Mouse (Mus musculus) spleen, adult 12 weeks (tissue): ENCODE measurements around the gene Map3k4.

Experiments
- DNase-seq: peaks from one replicate; pipeline ENCODE4 v3.0.0; 2022; ENCODE audit warnings: low spot score

The Map3k4 gene

GRCm38 (mm10) chr17:12318663-12319201 lies at the start of gene Map3k4:
Gene Map3k4 (minus strand): TSS chr17:12318796.
- peak; percentile 83 for DNase-seq

DNA sequence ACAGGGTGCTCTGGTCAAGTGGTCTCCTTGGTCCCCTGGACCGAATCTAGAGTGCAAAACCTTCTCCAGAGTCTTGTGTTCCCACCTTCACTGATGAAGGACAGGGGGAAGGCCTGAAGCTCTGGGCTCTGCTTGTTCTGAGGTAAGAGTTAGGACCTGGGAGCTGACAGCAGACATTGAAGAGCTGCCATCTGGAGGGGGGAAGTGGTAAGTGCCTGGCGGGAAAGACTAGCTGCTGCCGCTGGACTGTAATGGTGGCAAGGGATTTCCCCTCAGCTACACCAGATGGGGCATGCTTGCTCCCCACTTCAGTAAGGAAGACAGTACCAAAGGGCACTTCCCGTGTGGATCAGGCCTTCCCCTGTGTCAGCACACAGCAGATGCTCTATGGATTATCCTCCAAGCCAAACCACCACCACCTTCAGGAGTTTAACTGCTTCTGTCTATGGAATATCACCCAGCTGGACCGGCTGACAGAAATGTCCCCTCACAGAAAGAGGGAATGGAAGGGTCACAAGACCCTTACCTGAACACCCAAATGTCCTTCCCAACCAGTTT lies 48.9 kb upstream of the Map3k4 start:
- DNase-seq = no peak

DNA sequence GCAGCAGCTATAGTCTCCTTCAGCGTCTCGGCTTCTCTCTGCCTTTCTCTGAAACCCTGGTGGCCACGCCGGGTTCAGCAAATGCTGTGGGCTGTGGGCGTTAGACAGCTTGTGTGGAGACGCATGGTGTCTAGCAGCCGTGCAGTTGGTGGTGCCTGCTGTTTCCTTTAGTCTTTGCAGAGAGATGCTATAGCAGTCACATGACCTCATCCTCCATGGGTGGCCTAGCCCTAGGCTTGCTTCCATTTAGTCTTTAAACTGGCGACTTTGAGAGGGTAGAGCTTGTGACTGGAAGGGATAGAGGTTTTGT lies 45.8 kb upstream of the Map3k4 start:
- no peak for DNase-seq

GRCm38 (mm10) chr17:12363601-12364425 lies 45.2 kb upstream of the Map3k4 start:
- no peak for DNase-seq

- DNase-seq = no peak
Measured at GRCm38 (mm10) chr17:12359876-12360275, 41.3 kb upstream of the Map3k4 start.

DNA sequence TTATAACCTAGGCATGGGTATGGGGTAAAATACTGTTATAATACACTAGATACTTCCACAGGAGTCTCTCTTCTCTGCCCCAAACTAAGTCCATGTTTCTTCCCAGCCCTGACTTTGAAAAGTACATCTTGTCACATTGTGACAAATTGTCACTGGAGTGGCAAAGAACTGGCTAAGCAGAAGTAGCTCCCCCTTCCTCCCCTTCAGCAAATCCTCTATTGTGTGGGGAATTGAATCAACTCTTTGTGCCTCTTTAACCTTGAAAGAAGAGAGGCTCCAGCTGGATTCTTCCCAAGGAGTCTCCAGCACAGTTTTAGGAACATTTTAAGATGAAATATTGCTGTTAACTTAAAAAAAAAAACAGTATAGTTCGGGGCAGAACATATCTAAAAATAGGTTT lies 34.2 kb upstream of the Map3k4 start:
- no peak for DNase-seq

- DNase-seq = no peak
Measured at GRCm38 (mm10) chr17:12351564-12351963, 33.0 kb upstream of the Map3k4 start.

- no peak for DNase-seq
Measured at GRCm38 (mm10) chr17:12347462-12347861, 28.9 kb upstream of the Map3k4 start.

DNA sequence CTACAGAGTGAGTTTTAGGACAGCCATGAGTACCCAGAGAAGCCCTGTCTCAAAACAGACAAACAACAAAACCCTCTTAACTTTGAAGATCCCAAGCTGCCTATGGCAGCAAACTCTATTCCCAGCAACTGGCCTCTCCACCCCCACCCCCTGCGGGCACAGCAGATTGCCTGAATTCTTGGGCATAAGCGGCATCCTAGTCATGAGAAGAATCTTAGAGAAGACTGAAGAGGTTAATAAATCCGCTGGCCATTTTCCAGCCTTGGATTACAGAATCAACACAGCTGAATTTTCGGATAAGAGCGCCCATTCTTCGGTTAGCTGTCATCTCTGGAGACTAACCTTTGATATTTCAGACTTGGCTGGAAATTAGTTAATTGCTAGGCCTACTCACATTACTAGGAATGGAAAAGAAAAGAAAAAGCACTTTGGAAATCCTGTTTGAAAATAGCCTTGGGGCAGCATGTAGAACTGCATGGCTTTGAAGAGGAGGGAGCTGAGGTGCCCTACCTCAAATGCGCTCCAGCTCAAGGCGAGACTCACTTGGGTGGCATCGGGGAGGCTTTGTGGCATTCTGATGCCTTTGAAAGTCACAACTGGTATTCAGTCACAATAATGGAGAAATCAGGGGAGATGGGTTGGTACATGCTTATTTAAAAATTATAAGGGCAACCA lies 25.2 kb upstream of the Map3k4 start:
- no peak for DNase-seq

DNA sequence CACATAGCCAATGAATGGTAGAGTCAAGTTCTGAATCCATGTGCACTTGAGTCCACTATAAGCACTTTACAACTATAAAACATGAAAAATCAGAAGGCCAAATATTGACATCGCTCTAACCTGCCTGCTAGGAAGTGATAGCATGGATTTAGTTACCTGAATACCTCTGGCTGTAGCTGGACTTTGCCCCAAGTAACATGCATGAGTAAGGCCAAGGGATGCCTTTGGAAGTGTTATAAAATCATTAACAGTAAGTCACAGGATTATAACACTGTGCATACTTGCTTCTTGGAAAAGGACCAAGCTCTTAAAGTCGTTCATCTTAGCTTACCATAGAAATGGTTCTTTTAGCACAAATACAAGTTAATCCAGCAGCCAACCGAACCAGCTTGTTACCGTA lies 18.6 kb upstream of the Map3k4 start:
- no peak for DNase-seq

DNA sequence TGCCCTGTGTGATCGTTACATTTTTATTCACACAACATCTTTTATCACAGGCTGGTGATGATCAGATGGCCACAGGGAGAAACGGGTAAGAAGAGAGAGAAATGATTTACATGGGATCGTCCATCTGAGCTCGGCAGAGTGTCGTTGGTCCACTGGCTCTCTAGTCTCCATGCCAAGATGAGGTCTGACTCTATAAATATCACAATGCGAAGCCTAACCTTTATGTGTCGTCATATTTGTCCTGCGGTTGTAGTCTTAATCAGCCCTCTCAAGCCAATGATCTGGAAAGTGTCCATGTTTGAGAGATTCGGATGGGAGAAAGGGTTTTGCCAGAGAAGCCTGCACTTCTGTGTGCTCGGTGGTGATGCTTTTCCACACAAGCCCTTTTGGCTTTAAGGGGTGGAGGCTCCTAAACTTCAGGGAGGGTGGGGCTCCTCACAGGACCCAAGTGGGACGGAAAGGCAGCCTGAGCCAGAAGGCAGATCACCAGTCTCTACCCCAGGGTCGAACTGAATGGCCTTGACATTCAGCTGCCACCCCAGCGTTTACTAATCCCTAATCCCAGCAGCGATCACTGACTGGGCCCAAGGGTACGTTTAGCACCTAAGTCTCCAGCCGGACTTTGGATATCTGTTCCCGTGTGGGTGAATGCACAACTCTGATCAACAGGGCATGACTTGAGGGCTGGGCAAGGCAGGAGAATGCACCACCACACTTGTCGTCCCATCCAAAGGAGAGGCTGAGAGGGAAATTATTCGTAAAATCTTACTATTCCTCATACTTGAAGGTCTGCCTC lies 17.7 kb upstream of the Map3k4 start:
- DNase-seq = no peak

- no peak for DNase-seq
Measured at GRCm38 (mm10) chr17:12335115-12335514, 16.5 kb upstream of the Map3k4 start.

GRCm38 (mm10) chr17:12327847-12328518 lies 9.4 kb upstream of the Map3k4 start:
- no peak for DNase-seq

DNA sequence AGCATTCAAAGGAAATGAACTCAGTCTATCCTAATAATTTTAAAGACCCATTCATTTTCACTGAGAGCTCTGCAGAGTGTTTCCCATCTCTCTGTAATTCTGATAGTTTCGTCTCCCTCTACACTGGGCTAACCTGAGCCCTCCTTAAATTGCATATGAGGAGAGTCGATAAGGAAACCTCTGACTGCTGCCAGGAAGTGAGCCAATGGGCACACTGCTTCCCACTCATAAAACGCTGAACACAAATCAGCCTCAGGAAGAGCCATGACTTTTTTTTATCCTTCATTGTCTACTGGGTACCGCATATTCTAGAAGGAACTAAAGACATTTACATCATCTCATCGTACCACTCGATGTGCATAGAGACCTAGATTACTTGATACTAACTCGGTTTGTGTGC lies 1.2 kb upstream of the Map3k4 start:
- no peak for DNase-seq

DNA sequence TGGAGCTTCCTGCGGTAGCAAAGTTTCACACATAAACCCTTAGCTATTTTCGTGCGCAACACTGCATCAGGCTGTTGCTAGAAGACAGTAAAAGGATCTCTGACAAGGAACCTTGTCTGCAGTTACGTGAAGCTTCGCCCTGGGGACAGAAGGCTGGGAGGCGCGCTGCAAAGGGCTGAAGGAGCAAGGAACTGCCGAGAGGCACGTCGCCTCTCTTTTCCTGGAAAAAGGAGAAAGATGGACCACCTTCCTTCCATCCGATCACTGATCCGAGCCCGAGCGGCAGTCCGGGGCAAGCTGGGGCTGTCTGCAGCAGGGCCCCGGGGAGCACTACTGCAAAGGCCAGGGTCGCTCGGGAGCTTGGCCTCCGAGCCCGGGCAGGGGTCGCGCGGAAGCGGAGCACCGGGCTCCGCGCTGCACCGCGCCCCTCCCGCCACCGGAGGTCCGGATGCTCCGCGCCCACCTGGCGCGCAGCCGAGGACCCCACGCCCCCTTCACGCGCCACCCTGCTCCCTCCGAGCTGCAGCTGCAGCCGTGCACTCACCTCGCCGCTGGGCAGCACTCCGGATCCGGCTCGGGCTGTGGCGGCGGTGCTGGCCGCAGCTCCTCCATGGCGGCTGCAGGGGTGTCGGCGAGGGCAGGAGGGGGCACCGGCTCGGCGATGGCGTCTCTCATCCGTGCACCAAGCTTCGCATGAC lies 493 bp downstream of the Map3k4 start:
- no peak for DNase-seq

DNA sequence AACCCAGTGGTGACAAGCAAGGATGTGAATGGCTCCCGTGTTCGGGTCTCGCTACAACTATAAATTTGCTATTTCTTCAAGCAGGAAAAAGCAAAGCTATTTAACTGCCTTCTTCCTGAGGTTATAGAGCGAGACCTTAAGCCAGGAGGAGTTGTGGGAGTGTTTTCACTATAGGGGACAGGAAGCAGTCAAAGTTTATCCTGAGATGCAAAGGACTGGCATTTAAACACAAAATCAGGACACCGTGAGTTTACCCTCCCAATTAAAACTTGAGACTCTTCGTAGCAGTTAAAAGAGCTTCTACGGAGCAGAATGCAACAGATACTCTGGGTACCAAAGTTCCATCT lies 1.0 kb downstream of the Map3k4 start:
- DNase-seq = no peak

DNA sequence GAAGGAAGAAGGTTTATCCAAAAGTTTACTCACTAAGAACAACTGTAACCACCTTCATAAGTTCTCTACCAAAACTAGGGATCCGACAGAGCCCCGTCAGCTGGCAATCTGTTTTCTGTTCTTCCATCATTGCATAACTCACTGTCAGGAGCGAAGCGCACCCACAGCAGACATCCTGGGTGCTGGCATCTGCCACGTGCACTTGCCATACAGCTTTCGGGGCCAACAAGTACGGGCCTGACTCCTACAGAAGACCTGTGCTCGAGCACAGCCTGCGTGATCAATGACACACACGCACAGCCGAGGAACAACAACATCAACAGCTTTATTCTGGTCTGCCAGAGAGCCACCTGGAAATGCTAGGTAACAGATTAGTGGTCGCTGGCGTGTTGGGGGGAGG lies 2.3 kb downstream of the Map3k4 start:
- DNase-seq = no peak

DNA sequence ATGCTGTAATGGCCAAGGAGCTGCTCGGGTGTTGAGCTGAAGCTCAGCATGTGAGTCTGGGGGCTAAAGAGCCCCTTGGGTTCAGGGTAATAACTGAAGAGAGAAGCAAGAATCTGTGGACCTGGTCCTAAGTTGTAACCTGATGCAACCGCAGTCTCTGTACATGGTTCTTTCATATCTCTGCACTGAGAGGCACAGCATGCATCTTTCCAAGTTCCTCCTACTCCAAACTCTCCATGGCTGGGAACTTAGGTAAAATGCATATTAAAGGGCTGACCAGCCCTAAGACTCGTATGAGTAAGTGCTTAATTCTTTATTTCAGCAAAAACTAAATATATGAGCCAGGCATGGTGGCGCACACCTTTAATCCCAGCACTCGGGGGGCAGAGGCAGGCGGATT lies 6.3 kb downstream of the Map3k4 start:
- DNase-seq = no peak

DNA sequence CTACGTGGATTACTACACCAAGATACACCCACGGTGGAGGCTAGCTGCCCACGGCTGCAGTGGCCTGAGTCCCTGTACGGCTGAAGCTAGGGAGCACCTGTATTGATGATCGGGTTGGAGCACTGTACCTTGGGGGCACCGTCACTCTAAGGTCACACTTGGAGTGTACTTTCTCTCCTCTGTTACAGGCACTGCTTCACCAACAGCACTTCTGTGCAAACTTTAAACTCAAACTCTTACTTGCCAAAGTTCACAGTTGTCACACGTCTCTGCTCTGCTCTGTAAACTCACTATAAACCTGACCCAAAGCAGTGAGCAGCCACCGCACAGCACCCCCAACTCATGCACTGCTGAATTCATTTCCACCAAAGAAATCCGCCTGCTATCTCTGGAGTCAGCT lies 9.1 kb downstream of the Map3k4 start:
- DNase-seq = no peak

DNA sequence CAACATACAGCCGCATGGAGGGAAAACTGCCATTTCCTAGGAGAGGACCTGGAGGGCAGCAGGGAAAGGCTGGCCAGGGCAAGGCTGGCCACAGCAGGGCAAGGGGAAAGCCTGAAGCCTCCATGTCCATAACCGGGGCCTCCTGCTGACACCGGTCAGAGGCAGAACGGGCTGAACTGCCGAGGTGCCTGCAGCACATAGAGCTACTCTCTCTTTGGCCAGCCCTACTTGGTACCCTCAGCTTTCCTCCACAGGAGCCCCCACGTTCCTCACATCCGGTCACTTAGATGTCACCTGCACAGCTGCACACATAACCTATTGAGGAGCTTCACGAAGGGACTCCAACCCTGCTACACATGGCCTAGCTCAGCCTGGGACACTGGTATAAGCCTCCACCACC lies 9.5 kb downstream of the Map3k4 start:
- no peak for DNase-seq
